Mouse (Mus musculus) small intestine, adult 2 months (tissue): Measurements from ENCODE around the gene Runx1.

Source experiments
- CTCF ChIP-seq: fragments of 200-500 bp; IDR thresholded peaks from 2 replicates; pipeline ENCODE4 v1.5.1; 2012; ENCODE audit warnings: low read depth, mild to moderate bottlenecking, control low read depth, inconsistent platforms, low read length, moderate library complexity, mixed read lengths; ENCODE audit not compliant: insufficient replicate concordance, insufficient read length; ENCODE audit errors: extremely low read depth
- POLR2A ChIP-seq: fragments of 200-500 bp; IDR thresholded peaks from 2 replicates; pipeline ENCODE4 v1.6.1; 2012; ENCODE audit warnings: low read depth, mild to moderate bottlenecking, control low read depth, inconsistent platforms, low read length, moderate library complexity

GRCm38 (mm10) chr16:92630950-92631349, 195.0 kb downstream of the Runx1 start:
- no peak for TF ChIP-seq CTCF
- TF ChIP-seq POLR2A = no peak
